In genomic region chr10:71292254-71292653, GRCm38 (mm10) we compare ENCODE assay signal across 9 mouse cellular contexts. TPM values are rescaled to one million over a fixed set of nuclear protein-coding genes. Genes with fewer than 3 reads are reported as not detected.
DNase-seq lines count a peak whose midpoint lies in the region; ATAC-seq and TF ChIP-seq lines count a peak whose summit lies in the region.
"Had no signal": no experiment of that assay in that cellular context is flagged by ENCODE, and none has a peak within 500 bp of the region (broad histone marks: within the 10 kb centered on the region; RNA-seq: fewer than 3 reads in every experiment).

No protein-coding gene starts in this region.

- no peaks in the 10 kb centered on the region for H3K9me3 ChIP-seq in heart, embryonic 16.5 days (replicated peaks; ENCODE audit: control insufficient read depth, low read length)
- H3K9me3 ChIP-seq in intestine, postnatal 0 days (ENCODE audit: control insufficient read depth): no peaks in the 10 kb centered on the region

- H3K36me3 ChIP-seq in heart, embryonic 16.5 days (ENCODE audit: control insufficient read depth, insufficient read depth): no peaks in the 10 kb centered on the region
- no peaks in the 10 kb centered on the region for H3K36me3 ChIP-seq in intestine, postnatal 0 days (ENCODE audit: control insufficient read depth, insufficient read depth)

- intact Hi-C loops in heart, postnatal 14 days (cut with DNase I): no loop called here

- no peaks in the 10 kb centered on the region for H3K27me3 ChIP-seq in heart, embryonic 16.5 days (ENCODE audit: control insufficient read depth, insufficient read depth, low read length)
- H3K27me3 ChIP-seq in intestine, postnatal 0 days (replicated peaks; ENCODE audit: control insufficient read depth, insufficient read depth, low read length): no peaks in the 10 kb centered on the region

- DNase-seq in heart, postnatal 14 days: no peak
- DNase-seq in ZHBTc4 (ENCODE audit: low read depth, low spot score): peak; percentile 45
- peak; percentile 85 for DNase-seq in skeletal muscle tissue, adult 2 months (ENCODE audit: low read depth, low spot score)
- no peak for DNase-seq in cerebellum, adult 9-10 months
- no peak for DNase-seq in cerebellum, postnatal 36 days
- DNase-seq in left cerebral cortex, adult 11 months (ENCODE audit: low spot score): no peak

- ATAC-seq in heart, embryonic 16.5 days (replicated peaks; ENCODE audit: extremely low read depth, insufficient read depth, low FRiP score): peak; percentile 47; the same call in 1 of the 2 replicates
- peak; percentile 56 for ATAC-seq in intestine, postnatal 0 days

- WGBS in heart, embryonic 16.5 days: 34% methylated on average over 3 of the region's 11 CpGs
- WGBS in intestine, postnatal 0 days: 19% methylated on average over 4 of the region's 11 CpGs

- no peaks in the 10 kb centered on the region; the same call in 1 of the 2 replicates for H3K4me1 ChIP-seq in heart, embryonic 16.5 days (ENCODE audit: control insufficient read depth, insufficient read depth, low read length)
- no peaks in the 10 kb centered on the region for H3K4me1 ChIP-seq in intestine, postnatal 0 days (replicated peaks; ENCODE audit: control insufficient read depth, insufficient read depth, low read length)

- peak overlapping the region; percentile 17; the same call in 1 of the 2 replicates for H3K4me2 ChIP-seq in heart, embryonic 16.5 days (ENCODE audit: low read depth, low read length)
- H3K4me2 ChIP-seq in intestine, postnatal 0 days (replicated peaks; ENCODE audit: low read depth): peak overlapping the region; percentile 45

- TF ChIP-seq CTCF in intestine, postnatal 0 days (IDR thresholded peaks at IDR 0.05; ENCODE audit: low read depth): no peak

- H3K9ac ChIP-seq in heart, embryonic 16.5 days (ENCODE audit: low read length): no peak overlapping the region
- H3K9ac ChIP-seq in intestine, postnatal 0 days (ENCODE audit: low read depth, low read length): no peak overlapping the region

- no peak overlapping the region for H3K4me3 ChIP-seq in heart, embryonic 16.5 days (ENCODE audit: low read length)
- no peak overlapping the region; the same call in 1 of the 2 replicates for H3K4me3 ChIP-seq in intestine, postnatal 0 days (ENCODE audit: low read depth, low read length)
- H3K4me3 ChIP-seq: left cerebral cortex, adult 2 months had no signal

- H3K27ac ChIP-seq in heart, embryonic 16.5 days (ENCODE audit: low read length): no peak overlapping the region
- H3K27ac ChIP-seq in intestine, postnatal 0 days (ENCODE audit: low read depth, low read length): peak overlapping the region; percentile 46; the same call in 1 of the 2 replicates
- H3K27ac ChIP-seq: left cerebral cortex, adult 2 months had no signal

RNA-seq across cellular contexts. Expression of gene Ube2d1, which starts 7.2 kb away (rescaled TPM):
- 49.2 and 63.7 TPM in 2 replicates for polyA plus RNA-seq in heart, embryonic 16.5 days (2015; fragmentation: Nextera tagmentation; extraction: Ambion mirVana)
- total RNA-seq in heart, postnatal 14 days (2021): 10 to 100 TPM; 41.5 to 42.2 TPM
- polyA plus RNA-seq in intestine, postnatal 0 days (2015; fragmentation: Nextera tagmentation; extraction: Ambion mirVana): 29.9 and 33.6 TPM in 2 replicates

RNA-seq across cellular contexts. Expression of gene Cisd1, which starts 52.5 kb away (rescaled TPM):
- 219 and 223 TPM in 2 replicates for polyA plus RNA-seq in heart, embryonic 16.5 days (2015; fragmentation: Nextera tagmentation; extraction: Ambion mirVana)
- total RNA-seq in heart, postnatal 14 days (2021): 100 to 1,000 TPM; 271 to 276 TPM
- 197 and 204 TPM in 2 replicates for polyA plus RNA-seq in intestine, postnatal 0 days (2015; fragmentation: Nextera tagmentation; extraction: Ambion mirVana)

RNA-seq across cellular contexts. Expression of gene Tfam, which starts 54.2 kb away (rescaled TPM):
- 65.7 and 72.0 TPM in 2 replicates for polyA plus RNA-seq in heart, embryonic 16.5 days (2015; fragmentation: Nextera tagmentation; extraction: Ambion mirVana)
- total RNA-seq in heart, postnatal 14 days (2021): 10 to 100 TPM; 56.6 to 56.8 TPM
- 37.2 and 37.7 TPM in 2 replicates for polyA plus RNA-seq in intestine, postnatal 0 days (2015; fragmentation: Nextera tagmentation; extraction: Ambion mirVana)

RNA-seq across cellular contexts. Expression of gene Ipmk, which starts 55.3 kb away (rescaled TPM):
- polyA plus RNA-seq in heart, embryonic 16.5 days (2015; fragmentation: Nextera tagmentation; extraction: Ambion mirVana): 7.1 and 7.6 TPM in 2 replicates
- total RNA-seq in heart, postnatal 14 days (2021): 10 to 100 TPM; 14.4 to 14.6 TPM
- polyA plus RNA-seq in intestine, postnatal 0 days (2015; fragmentation: Nextera tagmentation; extraction: Ambion mirVana): 32.4 and 36.6 TPM in 2 replicates

Comparison
In these comparisons a context has a peak if more than half of its experiments do, and no peak if none do; other contexts are left out.
1. DNase-seq: peak in ZHBTc4 (single experiment) and skeletal muscle tissue, adult 2 months (single experiment); none in heart, postnatal 14 days (0 of 2), cerebellum, adult 9-10 months (single experiment), cerebellum, postnatal 36 days (0 of 2) and left cerebral cortex, adult 11 months (single experiment).